Mouse (Mus musculus): ENCODE measurements at regions not wholly inside any gene's neighbourhood (a gene's known extent, or its start where the extent isn't known, plus 50 kb on each side); places are given as distances from the start of the nearest gene placed in this dataset.

GRCm38 (mm10) chr9:61225882-61226281 is 146.3 kb upstream of the Tle3 start (continued):
- peak; percentile 89 for TF ChIP-seq MAZ (IDR thresholded peaks at IDR 0.05; ENCODE audit: low read depth, low read length)
- no peak for TF ChIP-seq USF2 (conservative IDR thresholded peaks at IDR 0.05; ENCODE audit: low read depth, low read length)
- TF ChIP-seq HCFC1 (IDR thresholded peaks at IDR 0.05; ENCODE audit: low read depth, low read length), result no peak
- peak; percentile 44; the same call in 1 of the 2 replicates for TF ChIP-seq SIN3A (IDR thresholded peaks at IDR 0.05; ENCODE audit: low read length)
- no peak for TF ChIP-seq TBP (conservative IDR thresholded peaks at IDR 0.05; ENCODE audit: low read depth, low read length)
- peak; percentile 56; the same call in 1 of the 2 replicates for TF ChIP-seq ETS1 (conservative IDR thresholded peaks at IDR 0.05; ENCODE audit: low read depth, low read length)
- TF ChIP-seq MAX (IDR thresholded peaks at IDR 0.05; ENCODE audit: low read length), result peak; percentile 23; the same call in 1 of the 2 replicates
- peak; percentile 84 for TF ChIP-seq TCF12 (IDR thresholded peaks at IDR 0.05; ENCODE audit: low read depth, low read length)
- no peak for TF ChIP-seq CHD1 (IDR thresholded peaks at IDR 0.05; ENCODE audit: low read depth, low read length)
- no peak for TF ChIP-seq GABPA (IDR thresholded peaks at IDR 0.05; ENCODE audit: insufficient replicate concordance, low read depth, low read length)
- TF ChIP-seq MYC (IDR thresholded peaks at IDR 0.05; ENCODE audit: low read depth, low read length), result 0 out of 2 replicates have a peak, but pooled peaks have one; percentile 60

- in situ Hi-C loops (cut with MboI; ENCODE audit: low pct_ligation_motif_present, low pct_unique_long_range_greater_than_20kb, low sequenced_read_pairs), result no loop called here
- H3K9me3 ChIP-seq (replicated peaks; ENCODE audit: low read length), result peaks cover 8% of the 10 kb centered on the region
- dilution Hi-C loops (cut with MboI; ENCODE audit: extremely low pct_ligation_motif_present, extremely low pct_unique_long_range_greater_than_20kb, low sequenced_read_pairs), result no loop called here
Observed at GRCm38 (mm10) chr9:61226596-61227384, 145.4 kb upstream of the Tle3 start.

GRCm38 (mm10) chr9:61227492-61228229 is 144.5 kb upstream of the Tle3 start:
- in situ Hi-C loops (cut with MboI; ENCODE audit: low pct_ligation_motif_present, low pct_unique_long_range_greater_than_20kb, low sequenced_read_pairs), result no loop called here
- dilution Hi-C loops (cut with MboI; ENCODE audit: extremely low pct_ligation_motif_present, extremely low pct_unique_long_range_greater_than_20kb, low sequenced_read_pairs), result no loop called here
- no peak overlapping the region for H3K27ac ChIP-seq (ENCODE audit: insufficient read depth, low read depth)
- H3K9ac ChIP-seq (ENCODE audit: insufficient read depth, low read depth), result no peak overlapping the region
- no peak for DNase-seq (ENCODE audit: extremely low read depth)
- no peaks in the 10 kb centered on the region for H3K79me2 ChIP-seq (replicated peaks; ENCODE audit: control insufficient read depth, extremely low read depth, insufficient read depth, poor library complexity, severe bottlenecking)
- H3K9me3 ChIP-seq (replicated peaks; ENCODE audit: low read length), result peaks cover 8% of the 10 kb centered on the region
- no peaks in the 10 kb centered on the region for H3K27me3 ChIP-seq (replicated peaks)
- H3K4me1 ChIP-seq (ENCODE audit: control insufficient read depth in 1 of 2, insufficient read depth in 2 of 2), result peaks cover 28 to 60% of the 10 kb centered on the region in 2 experiments
- TF ChIP-seq TBP (conservative IDR thresholded peaks at IDR 0.05; ENCODE audit: low read depth, low read length) (no peak), IRF4 (IDR thresholded peaks at IDR 0.05; ENCODE audit: low read depth, low read length) (no peak), GABPA (IDR thresholded peaks at IDR 0.05; ENCODE audit: insufficient replicate concordance, low read depth, low read length) (no peak), MAZ (IDR thresholded peaks at IDR 0.05; ENCODE audit: low read depth, low read length) (no peak)
- H3K36me3 ChIP-seq (replicated peaks in 1 of 2; ENCODE audit: control insufficient read depth in 1 of 2, insufficient read depth in 1 of 2, low read length in 1 of 2), result no peaks in the 10 kb centered on the region
- H3K4me2 ChIP-seq (ENCODE audit: insufficient read depth, low read depth, poor library complexity, severe bottlenecking), result no peak overlapping the region
- no peak overlapping the region for H3K4me3 ChIP-seq (replicated peaks in 1 of 3; ENCODE audit: low read depth in 2 of 3, low read length in 2 of 3, poor library complexity in 1 of 3)

More at GRCm38 (mm10) chr9:61226596-61227384, 145.4 kb upstream of the Tle3 start:
- H3K4me2 ChIP-seq (ENCODE audit: insufficient read depth, low read depth, poor library complexity, severe bottlenecking), result peak overlapping the region; percentile 23; the same call in 1 of the 2 replicates
- H3K27ac ChIP-seq (ENCODE audit: insufficient read depth, low read depth), result no peak overlapping the region
- peak; percentile 41 for DNase-seq (ENCODE audit: extremely low read depth)
- H3K4me1 ChIP-seq (ENCODE audit: control insufficient read depth in 1 of 2, insufficient read depth in 2 of 2), result peaks cover 32 to 60% of the 10 kb centered on the region in 2 experiments
- no peaks in the 10 kb centered on the region for H3K27me3 ChIP-seq (replicated peaks)
- no peaks in the 10 kb centered on the region for H3K36me3 ChIP-seq (replicated peaks in 1 of 2; ENCODE audit: control insufficient read depth in 1 of 2, insufficient read depth in 1 of 2, low read length in 1 of 2)
- no peak overlapping the region for H3K4me3 ChIP-seq (replicated peaks in 1 of 3; ENCODE audit: low read depth in 2 of 3, low read length in 2 of 3, poor library complexity in 1 of 3)
- no peak overlapping the region for H3K9ac ChIP-seq (ENCODE audit: insufficient read depth, low read depth)
- no peaks in the 10 kb centered on the region for H3K79me2 ChIP-seq (replicated peaks; ENCODE audit: control insufficient read depth, extremely low read depth, insufficient read depth, poor library complexity, severe bottlenecking)
- TF ChIP-seq MAX (IDR thresholded peaks at IDR 0.05; ENCODE audit: low read length), result no peak
- peak; percentile 30 for TF ChIP-seq RAD21 (IDR thresholded peaks at IDR 0.05; ENCODE audit: low read depth, low read length)
- no peak for TF ChIP-seq CHD2 (IDR thresholded peaks at IDR 0.05; ENCODE audit: low read length)
- TF ChIP-seq CTCF (conservative IDR thresholded peaks at IDR 0.05 in 1 of 2, IDR thresholded peaks at IDR 0.05 in 1 of 2; ENCODE audit: low read depth in 2 of 2, low read length in 2 of 2), result peak in 1 of 2 experiments; percentile 61; a peak in 2 of 4 replicates
- TF ChIP-seq PAX5 (IDR thresholded peaks at IDR 0.05; ENCODE audit: low read length), result no peak
- no peak for TF ChIP-seq EP300 (IDR thresholded peaks at IDR 0.05; ENCODE audit: low read length)
- peak; percentile 55 for TF ChIP-seq SMC3 (IDR thresholded peaks at IDR 0.05; ENCODE audit: low read depth, low read length)
